Mouse (Mus musculus) E14TG2a.4 (cell line): ENCODE data around the gene Gpatch2l.

ENCODE experiments used
- CTCF ChIP-seq: conservative IDR thresholded peaks from 2 replicates; pipeline ENCODE4 v1.5.1; 2014; ENCODE audit warnings: low read length
- NANOG ChIP-seq: IDR thresholded peaks from 2 replicates; pipeline ENCODE4 v1.6.1; 2014; ENCODE audit warnings: borderline replicate concordance, low read length, mixed read lengths
- POU5F1 ChIP-seq: IDR thresholded peaks from 2 replicates; pipeline ENCODE4 v1.6.1; 2014; ENCODE audit warnings: low read length, borderline replicate concordance

DNA sequence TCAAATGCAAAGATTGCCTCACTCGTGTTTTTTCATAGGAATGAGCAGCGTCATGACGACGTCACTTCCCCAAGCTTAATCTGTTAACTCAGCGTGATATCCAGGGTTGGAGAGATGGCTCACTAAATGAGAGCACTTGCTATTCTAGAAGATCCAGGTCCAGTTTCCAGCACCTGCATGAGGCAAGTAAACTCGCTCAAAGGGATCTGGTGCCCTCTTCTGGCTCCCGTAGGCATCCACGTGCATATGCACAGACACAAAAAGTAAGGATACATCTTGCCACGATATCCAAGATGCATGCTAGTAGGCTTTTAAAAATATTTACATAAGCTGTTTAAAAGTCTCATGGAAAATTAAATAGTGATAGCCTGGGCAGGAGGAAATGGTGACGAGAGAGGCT lies 55.8 kb downstream of the Gpatch2l start:
- TF ChIP-seq CTCF (peak; percentile 75), POU5F1 (no peak), NANOG (no peak)
